Mouse (Mus musculus) thymus, adult 2 months (tissue): ENCODE measurements around the gene Lcat. TPM values are rescaled to one million over a fixed set of nuclear protein-coding genes. Genes with fewer than 3 reads are reported as not detected.

Experiments used
- DNase-seq: peaks from one replicate; pipeline ENCODE4 v3.0.0; 2021
- H3K27ac ChIP-seq: fragments of 200-500 bp; 2 replicates; pipeline ENCODE4 v1.5.1; 2012; ENCODE audit warnings: low read length, control low read depth; ENCODE audit not compliant: control insufficient read depth, insufficient read depth
- H3K27me3 ChIP-seq: fragments of 200-500 bp; 2 replicates; pipeline ENCODE4 v1.6.1; 2012; ENCODE audit warnings: mild to moderate bottlenecking, low read length, moderate library complexity, mixed read lengths; ENCODE audit not compliant: control insufficient read depth, insufficient read depth
- H3K36me3 ChIP-seq: fragments of 200-500 bp; 2 replicates; pipeline ENCODE4 v1.6.1; 2012; ENCODE audit warnings: mild to moderate bottlenecking, low read length, moderate library complexity; ENCODE audit not compliant: control insufficient read depth, insufficient read depth
- H3K4me1 ChIP-seq: fragments of 200-500 bp; replicated peaks from 2 replicates; pipeline ENCODE4 v1.6.1; 2012; ENCODE audit warnings: low read length; ENCODE audit not compliant: control insufficient read depth, insufficient read depth
- H3K4me3 ChIP-seq: fragments of 200-500 bp; 2 replicates; pipeline ENCODE4 v1.5.1; 2012; ENCODE audit warnings: mild to moderate bottlenecking, low read length, control low read depth, moderate library complexity; ENCODE audit not compliant: control insufficient read depth, insufficient read depth
- CTCF ChIP-seq: fragments of 200-500 bp; IDR thresholded peaks from 2 replicates; pipeline ENCODE4 v1.5.1; 2012; ENCODE audit warnings: mild to moderate bottlenecking, control low read depth, low read length, moderate library complexity, borderline replicate concordance; ENCODE audit not compliant: control insufficient read depth, poor library complexity, insufficient read depth; ENCODE audit errors: extremely low read depth
- POLR2A ChIP-seq: fragments of 200-500 bp; IDR thresholded peaks from 2 replicates; pipeline ENCODE4 v1.6.1; 2012; ENCODE audit warnings: mild to moderate bottlenecking, low read length, control low read depth, moderate library complexity; ENCODE audit not compliant: control insufficient read depth, poor library complexity, insufficient read depth; ENCODE audit errors: extremely low read depth
- WGBS: fragments of 180-500 bp; shearing (Covaris S2); methylation state at CpG from one replicate; pipeline ENCODE4 v1.1.7; 2018; 5-methylcytosine and 5-hydroxymethylcytosine counted together
- polyA plus RNA-seq: library from polyadenylated mRNA; depleted of rRNA; stranded (reverse); fragments of >200 nt; gene quantifications from 2 replicates; pipeline ENCODE4 v1.2.3, GENCODE M21; 2012

Lcat gene
- polyA plus RNA-seq, 1 experiment, result 5.3 TPM

DNA sequence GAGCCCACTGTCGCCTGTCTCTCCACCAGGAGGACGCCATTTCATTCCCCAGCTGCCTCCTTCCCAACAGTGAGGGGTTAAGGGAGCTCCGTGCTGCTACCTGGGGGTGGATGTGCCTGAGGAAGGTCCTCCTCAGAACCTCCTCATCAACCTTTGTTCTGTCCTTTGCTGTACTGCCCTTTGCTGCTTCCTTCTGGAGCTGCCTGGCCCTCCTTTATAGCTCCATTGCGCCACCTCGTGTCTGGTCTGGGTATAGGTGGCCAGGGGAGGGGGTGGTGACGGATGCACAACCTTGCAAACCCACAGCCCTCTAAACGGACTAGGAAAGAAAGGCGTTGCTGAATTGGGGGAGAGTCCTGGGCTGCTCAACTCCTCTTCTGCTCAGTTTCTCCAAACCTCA, 12.6 kb downstream of the Lcat start:
- DNase-seq, result peak; percentile 93
- Histone ChIP-seq H3K27me3 (no peaks in the 10 kb centered on the region), H3K4me1 (0 out of 2 replicates have a peak, but pooled peaks cover 2% of the 10 kb centered on the region), H3K36me3 (peaks cover 6% of the 10 kb centered on the region; the same call in 1 of the 2 replicates), H3K27ac (no peak overlapping the region), H3K4me3 (no peak overlapping the region)
- TF ChIP-seq CTCF (peak; percentile 89), POLR2A (no peak)
- WGBS, result 38% methylated on average over 8 of the region's 8 CpGs

DNA sequence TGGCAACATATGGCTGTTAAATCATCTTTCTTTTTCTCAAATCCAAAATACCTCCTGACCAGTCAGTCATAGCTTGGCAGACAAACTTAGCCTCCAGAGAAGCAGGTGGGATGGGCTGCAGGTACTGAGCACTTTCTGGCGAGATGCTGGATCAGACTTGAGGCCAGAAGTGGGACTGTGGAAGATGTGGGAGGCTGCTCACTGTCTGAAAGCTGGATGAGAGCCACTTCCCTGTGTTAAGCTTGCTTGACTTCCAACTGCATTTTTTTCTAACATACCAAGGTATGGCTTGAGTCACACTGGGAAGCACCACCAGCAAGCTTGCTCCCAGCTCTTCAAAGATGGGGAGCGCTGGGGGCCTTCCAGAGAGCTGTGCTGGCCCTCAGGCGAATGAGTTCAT, 18.1 kb downstream of the Lcat start:
- no peak for DNase-seq
- no peak overlapping the region for H3K4me3 ChIP-seq
- no peak overlapping the region for H3K27ac ChIP-seq
- TF ChIP-seq CTCF, result no peak
- TF ChIP-seq POLR2A, result no peak
- peaks cover 6% of the 10 kb centered on the region; the same call in 1 of the 2 replicates for H3K36me3 ChIP-seq
- no peaks in the 10 kb centered on the region for H3K27me3 ChIP-seq
- H3K4me1 ChIP-seq, result no peaks in the 10 kb centered on the region
- WGBS, result 93% methylated on average over 3 of the region's 3 CpGs

- TF ChIP-seq CTCF (no peak), POLR2A (no peak)
- Histone ChIP-seq H3K27me3 (no peaks in the 10 kb centered on the region), H3K4me3 (no peak overlapping the region), H3K27ac (peak overlapping the region; percentile 31), H3K36me3 (no peaks in the 10 kb centered on the region), H3K4me1 (peaks cover 6% of the 10 kb centered on the region)
- DNase-seq, result no peak
- 77% methylated on average over 3 of the region's 3 CpGs for WGBS
These were observed 23.8 kb downstream of the Lcat start for GRCm38 (mm10) chr8:105919390-105919789.

DNA sequence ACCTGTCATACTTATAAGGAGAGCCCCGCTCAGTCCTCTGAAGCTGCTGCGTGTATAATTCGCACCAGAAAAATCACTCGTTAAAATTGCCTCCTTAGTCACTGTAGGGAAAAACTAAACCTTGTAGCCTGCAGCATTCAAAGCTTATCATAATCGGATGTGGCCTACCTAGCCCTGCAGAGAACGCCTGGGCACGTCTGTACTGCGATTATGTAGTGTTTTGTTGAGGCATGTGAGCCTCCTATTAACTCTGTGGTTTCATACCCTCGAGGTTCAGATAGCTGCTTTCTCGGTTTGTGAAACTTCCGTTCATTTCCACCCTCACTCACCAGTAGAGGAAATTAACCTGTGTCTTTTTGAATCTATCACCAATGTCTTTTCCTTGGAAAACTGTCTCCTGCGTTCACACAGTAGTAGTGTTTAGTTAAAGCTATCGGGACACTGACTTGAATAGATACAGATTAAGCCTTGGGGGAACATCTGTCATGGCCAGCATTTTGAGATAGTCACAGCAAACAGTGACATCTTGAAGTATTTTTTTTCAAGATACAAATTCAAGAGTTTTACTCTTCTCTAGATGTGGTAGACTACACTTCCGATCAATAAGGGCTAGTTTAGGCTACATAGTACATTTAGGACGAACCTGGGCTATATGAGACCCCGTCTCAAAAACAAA, 42.1 kb downstream of the Lcat start:
- TF ChIP-seq CTCF, result no peak
- TF ChIP-seq POLR2A, result no peak
- WGBS, result 24% methylated on average over 16 of the region's 16 CpGs
- Histone ChIP-seq H3K4me3 (peak overlapping the region; percentile 91), H3K36me3 (no peaks in the 10 kb centered on the region), H3K27me3 (no peaks in the 10 kb centered on the region), H3K27ac (peak overlapping the region; percentile 39), H3K4me1 (0 out of 2 replicates have a peak, but pooled peaks cover 2% of the 10 kb centered on the region)
- no peak for DNase-seq

DNA sequence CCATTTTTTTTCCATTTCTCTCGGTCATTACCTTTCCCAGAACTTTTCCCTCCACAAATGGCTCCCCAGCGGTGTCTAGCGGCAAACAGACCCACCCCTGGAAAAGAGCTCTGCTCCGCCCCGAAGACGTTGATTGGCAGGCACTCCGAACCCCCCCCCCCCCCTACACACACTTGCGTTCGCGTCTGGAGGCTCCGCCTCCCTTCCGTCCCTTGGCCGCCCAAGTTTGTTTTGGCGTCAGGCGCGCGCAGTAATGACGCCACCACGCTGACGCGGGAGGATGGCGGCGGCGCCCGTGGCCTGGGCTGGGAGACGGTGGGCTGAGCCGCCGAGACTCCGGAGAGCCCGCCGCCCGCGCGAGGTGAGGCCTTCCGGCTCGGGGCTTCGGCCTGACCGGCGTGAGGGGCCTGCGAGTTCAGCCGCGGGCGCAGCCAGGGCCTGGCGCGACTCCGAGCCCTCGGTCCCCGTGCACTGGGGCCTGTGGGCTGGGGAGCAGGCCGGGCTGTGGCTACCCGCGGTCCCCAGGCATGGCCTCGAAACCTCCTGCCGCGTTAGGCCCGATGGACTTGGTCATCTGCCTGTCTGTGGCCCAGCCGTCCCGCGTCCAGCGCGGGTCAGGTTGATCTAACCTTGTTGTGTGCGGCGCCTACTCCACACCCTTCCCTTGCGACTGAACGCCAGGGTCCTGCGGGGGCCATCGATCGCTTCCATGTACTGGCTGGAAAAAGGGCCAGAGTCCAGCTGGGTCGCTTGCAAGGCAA, 42.8 kb downstream of the Lcat start, which contains the start of gene Pskh1:
TSS of gene Pskh1 (plus strand) at position 262 of the 761 bp plus-strand sequence.
- peak; percentile 88 for TF ChIP-seq POLR2A
- peak; percentile 55; the same call in 1 of the 2 replicates for TF ChIP-seq CTCF
- Histone ChIP-seq H3K36me3 (no peaks in the 10 kb centered on the region), H3K4me1 (0 out of 2 replicates have a peak, but pooled peaks cover 2% of the 10 kb centered on the region), H3K27me3 (no peaks in the 10 kb centered on the region), H3K4me3 (peak within 1 kb of the TSS; percentile 91), H3K27ac (peak within 1 kb of the TSS; percentile 39)
- under 1% methylated on average over 68 of the region's 68 CpGs for WGBS
- peak; percentile 92 for DNase-seq

GRCm38 (mm10) chr8:105897801-105898480, 45.2 kb downstream of the Lcat start:
- TF ChIP-seq POLR2A, result no peak
- TF ChIP-seq CTCF, result no peak
- Histone ChIP-seq H3K4me1 (0 out of 2 replicates have a peak, but pooled peaks cover 2% of the 10 kb centered on the region), H3K36me3 (no peaks in the 10 kb centered on the region), H3K27me3 (no peaks in the 10 kb centered on the region), H3K4me3 (no peak overlapping the region), H3K27ac (no peak overlapping the region)
- no peak for DNase-seq
- 94% methylated on average over 9 of the region's 9 CpGs for WGBS
